Comparison of ENCODE assay signal across 9 mouse cellular contexts in the genomic region with DNA sequence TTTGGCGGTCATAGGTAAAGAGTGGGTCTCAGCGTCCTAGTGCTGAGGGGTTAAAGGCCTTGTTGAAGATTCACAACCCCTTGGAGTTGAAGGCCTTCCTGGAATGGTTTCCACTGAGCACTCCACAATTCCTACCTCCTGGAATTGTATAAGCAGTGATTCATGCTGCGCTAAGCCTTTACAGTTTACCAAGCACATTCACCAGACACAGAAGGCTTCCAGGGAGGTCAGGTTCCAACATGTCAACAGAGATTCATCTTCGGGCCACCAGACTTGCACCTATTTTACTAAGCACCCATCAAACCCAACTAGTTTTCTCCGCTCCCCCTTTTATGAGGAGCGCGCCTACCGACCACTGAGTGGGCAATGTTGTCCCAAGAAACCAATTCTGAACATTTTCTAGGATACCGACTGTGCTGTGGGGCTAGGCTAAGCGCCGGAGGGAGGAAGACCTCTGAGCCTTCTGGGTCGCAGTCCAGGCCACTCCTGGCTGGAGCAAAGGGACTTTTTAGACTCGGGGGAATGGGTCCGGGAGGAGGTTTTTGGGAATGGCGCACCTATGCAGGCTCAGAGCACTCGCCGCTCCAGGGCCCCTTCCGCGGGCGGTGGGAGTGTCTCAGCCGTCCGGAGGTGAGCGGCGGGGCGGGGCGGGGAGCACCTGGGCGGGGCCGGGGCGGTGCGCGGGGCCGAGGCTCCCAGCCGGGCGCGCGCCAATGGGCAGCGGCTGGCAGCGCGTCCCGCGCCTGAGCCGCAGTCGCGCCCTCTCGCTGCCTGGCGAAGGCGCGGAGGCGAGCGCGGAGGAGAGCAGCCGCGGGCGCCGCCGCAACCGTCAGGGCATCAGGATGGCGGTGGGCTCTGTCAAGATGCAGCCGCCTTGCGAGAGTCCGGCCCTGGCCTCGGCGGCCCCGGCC. TPM values are rescaled to one million over a fixed set of nuclear protein-coding genes. Genes with fewer than 3 reads are reported as not detected.
A peak's percentile ranks its signal among the peaks of the same experiment; 100 is the strongest.
DNase-seq lines count a peak whose midpoint lies in the region; ATAC-seq and TF ChIP-seq lines count a peak whose summit lies in the region.
"Had no signal": no experiment of that assay in that cellular context is flagged by ENCODE, and none has a peak within 500 bp of the region (broad histone marks: within the 10 kb centered on the region; RNA-seq: fewer than 3 reads in every experiment).

No protein-coding gene starts in this region.

- no peaks in the 10 kb centered on the region for H3K36me3 ChIP-seq in kidney, adult 2 months (ENCODE audit: control insufficient read depth, insufficient read depth, low read length)
- H3K36me3 ChIP-seq in liver, embryonic 14.5 days (replicated peaks; ENCODE audit: control insufficient read depth, insufficient read depth, low read depth) = no peaks in the 10 kb centered on the region
- H3K36me3 ChIP-seq in neural tube, embryonic 14.5 days (ENCODE audit: control insufficient read depth, insufficient read depth, low read length) = no peaks in the 10 kb centered on the region

- peak overlapping the region; percentile 85 for H3K27ac ChIP-seq in layer of hippocampus, adult 2 months
- no peak overlapping the region for H3K27ac ChIP-seq in kidney, adult 2 months (ENCODE audit: insufficient read depth, low read depth, low read length)
- H3K27ac ChIP-seq in liver, embryonic 14.5 days = no peak overlapping the region
- no peak overlapping the region for H3K27ac ChIP-seq in neural tube, embryonic 14.5 days (ENCODE audit: low read depth, low read length)

- WGBS in kidney, adult 2 months = 9% methylated on average over 59 of the region's 64 CpGs
- WGBS in liver, embryonic 14.5 days (ENCODE audit: insufficient replicate concordance) = 5% methylated on average over 40 of the region's 64 CpGs
- WGBS in neural tube, embryonic 14.5 days = 3% methylated on average over 54 of the region's 64 CpGs

- no peaks in the 10 kb centered on the region for H3K9me3 ChIP-seq in liver, embryonic 14.5 days (ENCODE audit: control insufficient read depth, low read length)
- no peaks in the 10 kb centered on the region for H3K9me3 ChIP-seq in neural tube, embryonic 14.5 days (ENCODE audit: control insufficient read depth, low read length)

- no peaks in the 10 kb centered on the region for H3K4me1 ChIP-seq in kidney, adult 2 months (ENCODE audit: control insufficient read depth, insufficient read depth, low read length)
- peaks cover 0 to 4% of the 10 kb centered on the region in 2 experiments; a peak in 2 of 4 replicates for H3K4me1 ChIP-seq in liver, embryonic 14.5 days (replicated peaks; ENCODE audit: control insufficient read depth in 2 of 2, insufficient read depth in 2 of 2, low read length in 1 of 2)
- peaks cover 8% of the 10 kb centered on the region; the same call in 1 of the 2 replicates for H3K4me1 ChIP-seq in neural tube, embryonic 14.5 days (ENCODE audit: control insufficient read depth, insufficient read depth, low read length)

- peak; percentile 74 for ATAC-seq in liver, embryonic 14.5 days (ENCODE audit: insufficient read depth)
- peak; percentile 83 for ATAC-seq in neural tube, embryonic 14.5 days (ENCODE audit: low read depth)

- H3K9ac ChIP-seq in liver, embryonic 14.5 days (replicated peaks) = no peak overlapping the region
- H3K9ac ChIP-seq in neural tube, embryonic 14.5 days (replicated peaks; ENCODE audit: low read depth, low read length) = peak overlapping the region; percentile 68

- peak overlapping the region; percentile 72 for H3K4me3 ChIP-seq in layer of hippocampus, adult 2 months
- H3K4me3 ChIP-seq in kidney, adult 2 months (ENCODE audit: insufficient read depth, low read depth, low read length) = peak overlapping the region; percentile 74
- peak overlapping the region; percentile 35 to 49 for H3K4me3 ChIP-seq in liver, embryonic 14.5 days (ENCODE audit: insufficient read depth in 1 of 2, low read depth in 2 of 2, low read length in 2 of 2)
- peak overlapping the region; percentile 62 for H3K4me3 ChIP-seq in neural tube, embryonic 14.5 days (ENCODE audit: low read depth, low read length)
- H3K4me3 ChIP-seq: myocyte had no signal

- no peaks in the 10 kb centered on the region; the same call in 1 of the 2 replicates for H3K27me3 ChIP-seq in kidney, adult 2 months (replicated peaks; ENCODE audit: control insufficient read depth, insufficient read depth, low read length)
- peaks cover 35% of the 10 kb centered on the region for H3K27me3 ChIP-seq in liver, embryonic 14.5 days (ENCODE audit: control insufficient read depth, insufficient read depth, low read length)
- H3K27me3 ChIP-seq in neural tube, embryonic 14.5 days (ENCODE audit: control insufficient read depth, insufficient read depth, low read length) = peaks cover 13% of the 10 kb centered on the region

- TF ChIP-seq POLR2A in kidney, adult 2 months (IDR thresholded peaks at IDR 0.05; ENCODE audit: low read depth, low read length) = no peak

- H3K4me2 ChIP-seq in liver, embryonic 14.5 days (ENCODE audit: low read depth) = peak overlapping the region; percentile 62
- peak overlapping the region; percentile 92 for H3K4me2 ChIP-seq in neural tube, embryonic 14.5 days (ENCODE audit: low read depth, low read length)

- no peak for TF ChIP-seq CTCF in layer of hippocampus, adult 2 months (conservative IDR thresholded peaks at IDR 0.05)
- TF ChIP-seq CTCF in kidney, adult 2 months (conservative IDR thresholded peaks at IDR 0.05; ENCODE audit: insufficient read depth, insufficient read length, low read depth, low read length) = no peak
- no peak for TF ChIP-seq CTCF in liver, embryonic 14.5 days (IDR thresholded peaks at IDR 0.05; ENCODE audit: low read depth)

- no peak for TF ChIP-seq EP300 in liver, embryonic 14.5 days (IDR thresholded peaks at IDR 0.05; ENCODE audit: low read depth)

- DNase-seq in layer of hippocampus, adult 2 months (ENCODE audit: low spot score in 2 of 2) = peak in 1 of 2 experiments; percentile 24
- DNase-seq in layer of hippocampus, adult 9-10 months (ENCODE audit: low spot score) = no peak
- DNase-seq in cerebellum, adult 8-10 months = peak; percentile 9
- peak; percentile 35 to 53 for DNase-seq in heart, adult 18-20 months
- peak; percentile 41 for DNase-seq in kidney, adult 2 months
- DNase-seq in liver, embryonic 14.5 days (ENCODE audit: low read depth in 3 of 3, low spot score in 3 of 3) = no peak
- DNase-seq in thymus, postnatal 36 days = peak; percentile 56 to 66

RNA-seq across cellular contexts. Expression of a gene that starts 17.2 kb away (rescaled TPM):
- 100 to 1,000 TPM; 202 to 211 TPM for total RNA-seq in layer of hippocampus, adult 2 months (2021)
- 10 to 100 TPM; 31.7 to 34.8 TPM for total RNA-seq in heart, adult 18-20 months (2021)
- polyA plus RNA-seq in kidney, adult 2 months (2012; rRNA removed) = 7.6 and 8.4 TPM in 2 replicates
- 0.90 and 1.2 TPM in 2 replicates for polyA plus RNA-seq in liver, embryonic 14.5 days (2012; rRNA removed)
- polyA plus RNA-seq in liver, embryonic 14.5 days (2014; fragmentation: Nextera tagmentation; extraction: Ambion mirVana) = 1.3 and 1.5 TPM in 2 replicates
- polyA plus RNA-seq in neural tube, embryonic 14.5 days (2014; fragmentation: Nextera tagmentation; extraction: Ambion mirVana) = 37.4 and 39.4 TPM in 2 replicates

Comparison
In these comparisons a context has a peak if more than half of its experiments do, and no peak if none do; other contexts are left out.
1. DNase-seq: peak in cerebellum, adult 8-10 months (single experiment), heart, adult 18-20 months (2 of 2), kidney, adult 2 months (single experiment) and thymus, postnatal 36 days (2 of 2); none in layer of hippocampus, adult 9-10 months (single experiment) and liver, embryonic 14.5 days (0 of 3).
2. Peak in every context shown above with its lines, with median percentiles within 50 percentile points of each other: H3K4me3 ChIP-seq.